Mouse (Mus musculus) induced T-regulatory cell, adult 2 months (primary cell): ENCODE measurements around the gene Pex6.

Experiments used
- DNase-seq: peaks from one replicate; pipeline ENCODE4 v3.0.0-alpha.2; 2012; ENCODE audit warnings: low read depth

Pex6 gene

GRCm38 (mm10) chr17:46710959-46711597 is at the start of gene Pex6:
TSS of gene Pex6 (plus strand) at chr17:46711463.
- peak; percentile 97 for DNase-seq

- DNase-seq = no peak
Measured at GRCm38 (mm10) chr17:46661981-46662380, 49.3 kb upstream of the Pex6 start.

GRCm38 (mm10) chr17:46662730-46663129 is 48.5 kb upstream of the Pex6 start:
- DNase-seq = no peak

GRCm38 (mm10) chr17:46667712-46668111 is 43.6 kb upstream of the Pex6 start:
- no peak for DNase-seq

GRCm38 (mm10) chr17:46669911-46670310 is 41.4 kb upstream of the Pex6 start:
- DNase-seq = no peak

GRCm38 (mm10) chr17:46673850-46674529 is 37.3 kb upstream of the Pex6 start, which contains the start of gene Rrp36:
TSS of gene Rrp36 (minus strand) at chr17:46674352.
- peak; percentile 96 for DNase-seq

GRCm38 (mm10) chr17:46674530-46675283 is 36.6 kb upstream of the Pex6 start:
- peak; percentile 22 for DNase-seq

- DNase-seq = no peak
Measured at GRCm38 (mm10) chr17:46678416-46678815, 32.8 kb upstream of the Pex6 start, which contains the start of gene Mea1. TSS of gene Mea1 (plus strand) at chr17:46678793.

- DNase-seq = no peak
Measured at GRCm38 (mm10) chr17:46678911-46679310, 32.4 kb upstream of the Pex6 start.

- DNase-seq = peak; percentile 72
Measured at GRCm38 (mm10) chr17:46679843-46680759, 31.2 kb upstream of the Pex6 start.

- DNase-seq = peak; percentile 99
Measured at GRCm38 (mm10) chr17:46680760-46681373, 30.4 kb upstream of the Pex6 start, which contains the start of gene Klhdc3. TSS of gene Klhdc3 (minus strand) at chr17:46680914.

- no peak for DNase-seq
Measured at GRCm38 (mm10) chr17:46681466-46682118, 29.7 kb upstream of the Pex6 start.

GRCm38 (mm10) chr17:46682654-46683389 is 28.4 kb upstream of the Pex6 start:
- no peak for DNase-seq

GRCm38 (mm10) chr17:46685913-46686312 is 25.4 kb upstream of the Pex6 start:
- DNase-seq = peak; percentile 74

- DNase-seq = no peak
Measured at GRCm38 (mm10) chr17:46690665-46691064, 20.6 kb upstream of the Pex6 start.

- DNase-seq = peak; percentile 48
Measured at GRCm38 (mm10) chr17:46691390-46691789, 19.9 kb upstream of the Pex6 start.

GRCm38 (mm10) chr17:46694517-46695063 is 16.7 kb upstream of the Pex6 start:
- DNase-seq = no peak

- no peak for DNase-seq
Measured at GRCm38 (mm10) chr17:46698515-46698914, 12.7 kb upstream of the Pex6 start.

- no peak for DNase-seq
Measured at GRCm38 (mm10) chr17:46699245-46699644, 12.0 kb upstream of the Pex6 start.

GRCm38 (mm10) chr17:46699912-46700311 is 11.4 kb upstream of the Pex6 start:
- no peak for DNase-seq
